Mouse (Mus musculus) neural tube, embryonic 14.5 days (tissue): ENCODE measurements around the gene Kcng1. TPM values are rescaled to one million over a fixed set of nuclear protein-coding genes. Genes with fewer than 3 reads are reported as not detected.

Experiments
- ATAC-seq: fragments of 200-750 bp; cut with Nextera tagmentation; 2 replicates; pipeline ENCODE4 v1.8.0; 2017; ENCODE audit warnings: low read depth, mild to moderate bottlenecking, moderate TSS enrichment, moderate library complexity
- H3K27ac ChIP-seq: fragments of 300-500 bp; sonication (generic); 2 replicates; pipeline ENCODE4 v1.5.1; 2014; ENCODE audit warnings: low read depth, mild to moderate bottlenecking, control low read depth, low read length, moderate library complexity, mixed read lengths
- H3K27me3 ChIP-seq: fragments of 300-500 bp; sonication (generic); 2 replicates; pipeline ENCODE4 v1.6.1; 2014; ENCODE audit warnings: low read length; ENCODE audit not compliant: control insufficient read depth, insufficient read depth
- H3K36me3 ChIP-seq: fragments of 300-500 bp; sonication (generic); 2 replicates; pipeline ENCODE4 v1.6.1; 2014; ENCODE audit warnings: low read length, mixed read lengths; ENCODE audit not compliant: control insufficient read depth, insufficient read depth
- H3K4me1 ChIP-seq: fragments of 300-500 bp; sonication (generic); 2 replicates; pipeline ENCODE4 v1.6.1; 2014; ENCODE audit warnings: low read length; ENCODE audit not compliant: control insufficient read depth, insufficient read depth
- H3K4me2 ChIP-seq: fragments of 300-500 bp; sonication (generic); 2 replicates; pipeline ENCODE4 v1.6.1; 2014; ENCODE audit warnings: mild to moderate bottlenecking, low read depth, low read length, control low read depth
- H3K4me3 ChIP-seq: fragments of 300-500 bp; sonication (generic); 2 replicates; pipeline ENCODE4 v1.5.1; 2014; ENCODE audit warnings: low read depth, low read length, control low read depth, mixed read lengths
- H3K9ac ChIP-seq: fragments of 300-500 bp; sonication (generic); replicated peaks from 2 replicates; pipeline ENCODE4 v1.6.1; 2014; ENCODE audit warnings: low read depth, mild to moderate bottlenecking, control low read depth, low read length, mixed read lengths
- H3K9me3 ChIP-seq: fragments of 300-500 bp; sonication (generic); 2 replicates; pipeline ENCODE4 v1.6.1; 2016; ENCODE audit warnings: low read length; ENCODE audit not compliant: control insufficient read depth
- WGBS: fragments of 180-500 bp; shearing (Covaris S2); extraction: QIAGEN DNeasy Blood & Tissue Kit; methylation state at CpG from one replicate; pipeline ENCODE4 v1.1.7; 2014; 5-methylcytosine and 5-hydroxymethylcytosine counted together
- polyA plus RNA-seq: library from polyadenylated mRNA; unstranded; fragments of >200 nt; fragmentation: Nextera tagmentation; extraction: Ambion mirVana; gene quantifications from 2 replicates; pipeline ENCODE4 v1.2.1, GENCODE M21; 2014

Gene Kcng1
- polyA plus RNA-seq, 1 experiment from 2014 or later: 0.35 TPM

GRCm38 (mm10) chr2:168231471-168231829, 50.1 kb downstream of the Kcng1 start:
- H3K27ac ChIP-seq: no peak overlapping the region
- peaks cover 24% of the 10 kb centered on the region for H3K4me1 ChIP-seq
- no peaks in the 10 kb centered on the region for H3K36me3 ChIP-seq
- H3K4me3 ChIP-seq: peak overlapping the region; percentile 99
- 0 out of 2 replicates have a peak, but pooled peaks have one; percentile 3 for ATAC-seq
- no peaks in the 10 kb centered on the region for H3K9me3 ChIP-seq
- H3K9ac ChIP-seq: peak overlapping the region; percentile 90; the same call in 1 of the 2 replicates
- H3K4me2 ChIP-seq: peak overlapping the region; percentile 99
- H3K27me3 ChIP-seq: no peaks in the 10 kb centered on the region
- WGBS: 63% methylated on average over 33 of the region's 33 CpGs

- no peaks in the 10 kb centered on the region for H3K9me3 ChIP-seq
- peak overlapping the region; percentile 99 for H3K4me3 ChIP-seq
- peak overlapping the region; percentile 99 for H3K4me2 ChIP-seq
- H3K36me3 ChIP-seq: peaks cover 4% of the 10 kb centered on the region; the same call in 1 of the 2 replicates
- no peaks in the 10 kb centered on the region for H3K27me3 ChIP-seq
- 4% methylated on average over 79 of the region's 105 CpGs for WGBS
- H3K4me1 ChIP-seq: peaks cover 24% of the 10 kb centered on the region
- peak overlapping the region; percentile 90 for H3K9ac ChIP-seq
- ATAC-seq: peak; percentile 68
- H3K27ac ChIP-seq: peak overlapping the region; percentile 95
Measured at GRCm38 (mm10) chr2:168230773-168231470, 50.6 kb downstream of the Kcng1 start.

DNA sequence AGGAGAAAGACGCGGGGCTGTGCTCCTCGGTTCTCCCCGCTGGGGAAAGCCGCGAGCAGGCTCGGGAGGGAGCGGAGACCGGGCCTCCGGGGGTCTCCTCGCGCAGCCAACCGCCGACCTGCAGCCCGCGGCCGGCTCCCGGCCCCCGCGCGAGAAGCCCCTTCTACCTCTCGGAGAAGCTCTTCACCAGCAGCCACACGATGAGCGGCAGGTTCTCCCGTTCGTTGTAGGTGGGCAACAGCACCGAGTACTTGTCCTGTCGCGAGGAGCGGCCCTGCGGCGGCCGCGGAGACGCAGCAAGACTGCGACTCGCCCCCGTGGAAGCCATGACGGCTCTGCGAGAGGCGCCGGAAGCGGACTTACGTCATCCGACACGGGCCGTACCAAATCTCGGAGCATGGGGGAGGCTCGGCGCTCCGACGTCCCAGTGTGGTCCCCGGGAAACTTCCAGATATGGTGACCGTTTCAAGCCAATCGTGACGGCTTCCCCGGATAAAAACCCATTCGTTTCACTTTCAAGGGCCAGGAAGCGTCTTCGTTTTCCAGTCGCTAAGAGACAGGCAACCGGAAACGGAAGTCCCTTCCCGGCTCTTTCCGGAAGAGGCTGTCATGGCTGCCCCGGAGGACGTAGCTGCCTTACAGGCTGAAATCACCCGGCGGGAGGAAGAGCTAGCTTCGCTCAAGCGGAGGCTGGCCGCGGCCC, 51.4 kb downstream of the Kcng1 start, which contains the start of the genes Gm20716, Dpm1 and Mocs3:
Gm20716 (minus strand) TSS at position 339 of the 703 bp plus-strand sequence.
Dpm1 (minus strand) TSS at position 566 of the 703 bp plus-strand sequence.
Mocs3 (plus strand) TSS at position 597 of the 703 bp plus-strand sequence.
- WGBS: under 1% methylated on average over 73 of the region's 73 CpGs
- peaks cover 10% of the 10 kb centered on the region for H3K36me3 ChIP-seq
- peak within 1 kb of the TSS; percentile 99 for H3K4me3 ChIP-seq
- H3K4me2 ChIP-seq: peak within 1 kb of the TSS; percentile 99
- peak within 1 kb of the TSS; percentile 95 for H3K27ac ChIP-seq
- no peaks in the 10 kb centered on the region for H3K27me3 ChIP-seq
- peak within 1 kb of the TSS; percentile 90 for H3K9ac ChIP-seq
- H3K4me1 ChIP-seq: peaks cover 24% of the 10 kb centered on the region
- peak; percentile 89 for ATAC-seq
- H3K9me3 ChIP-seq: no peaks in the 10 kb centered on the region

DNA sequence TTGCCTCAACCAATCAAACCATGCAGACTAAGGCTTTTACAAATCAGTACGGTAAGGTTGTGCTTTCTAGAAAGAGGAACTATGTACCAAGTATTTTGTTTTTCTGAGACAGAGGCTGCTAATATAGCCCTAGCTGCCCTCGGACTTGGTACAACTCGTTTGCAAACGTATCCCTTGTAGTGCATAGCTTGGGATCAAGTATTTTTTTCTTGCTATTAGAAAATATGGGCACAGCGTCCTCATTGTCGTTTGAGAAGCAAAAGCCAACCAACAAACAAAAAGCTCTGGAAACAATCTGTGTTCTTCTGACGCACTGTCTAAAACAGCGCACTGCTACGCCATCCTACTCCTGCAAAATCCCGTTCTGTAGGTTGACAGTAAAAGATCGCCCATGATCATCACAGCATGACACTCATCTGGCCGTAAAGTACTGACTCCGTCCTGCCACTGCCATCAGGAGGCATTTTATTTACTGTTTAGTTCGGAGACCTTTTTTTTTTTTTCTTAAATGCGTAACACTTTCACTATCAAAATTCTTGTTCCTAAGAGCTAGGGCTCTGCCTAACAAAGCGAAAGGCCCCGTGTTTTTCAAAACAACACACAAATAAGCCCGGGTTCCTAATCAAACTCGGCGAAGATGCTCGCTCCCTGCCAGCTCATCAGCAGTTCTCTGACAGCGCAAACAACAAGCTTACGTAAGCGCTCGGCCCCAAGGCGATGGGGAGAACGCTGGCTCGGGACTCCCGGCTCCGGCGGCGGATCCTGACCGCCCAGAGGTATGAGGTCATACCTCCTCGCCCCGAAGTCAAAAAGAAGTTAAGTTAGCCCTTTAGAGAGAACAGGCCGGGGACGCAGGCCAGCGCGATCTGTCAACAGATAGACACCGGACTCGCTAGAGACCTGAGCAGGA, 52.2 kb downstream of the Kcng1 start:
- Histone ChIP-seq H3K9ac (peak overlapping the region; percentile 90), H3K36me3 (peaks cover 18% of the 10 kb centered on the region), H3K9me3 (no peaks in the 10 kb centered on the region), H3K27ac (peak overlapping the region; percentile 95), H3K4me2 (peak overlapping the region; percentile 99), H3K4me3 (peak overlapping the region; percentile 99), H3K27me3 (no peaks in the 10 kb centered on the region), H3K4me1 (peaks cover 24% of the 10 kb centered on the region)
- 0 out of 2 replicates have a peak, but pooled peaks have one; percentile 3 for ATAC-seq
- 20% methylated on average over 41 of the region's 41 CpGs for WGBS

GRCm38 (mm10) chr2:168223326-168223725, 58.2 kb downstream of the Kcng1 start:
- Histone ChIP-seq H3K4me1 (no peaks in the 10 kb centered on the region; the same call in 1 of the 2 replicates), H3K27me3 (no peaks in the 10 kb centered on the region), H3K4me3 (no peak overlapping the region), H3K9ac (no peak overlapping the region), H3K4me2 (no peak overlapping the region), H3K9me3 (no peaks in the 10 kb centered on the region), H3K27ac (no peak overlapping the region), H3K36me3 (peaks cover 57% of the 10 kb centered on the region)
- ATAC-seq: no peak
- WGBS: 90% methylated on average over 6 of the region's 6 CpGs

- WGBS: 37% methylated on average over 5 of the region's 5 CpGs
Measured at GRCm38 (mm10) chr2:168213788-168214397, 67.6 kb downstream of the Kcng1 start.

More at GRCm38 (mm10) chr2:168213788-168214397, 67.6 kb downstream of the Kcng1 start:
- no peak for ATAC-seq
- no peak overlapping the region for H3K27ac ChIP-seq
- H3K9me3 ChIP-seq: no peaks in the 10 kb centered on the region
- H3K36me3 ChIP-seq: peaks cover 34% of the 10 kb centered on the region
- no peak overlapping the region for H3K4me2 ChIP-seq
- H3K9ac ChIP-seq: no peak overlapping the region
- H3K4me1 ChIP-seq: no peaks in the 10 kb centered on the region
- no peak overlapping the region for H3K4me3 ChIP-seq
- H3K27me3 ChIP-seq: no peaks in the 10 kb centered on the region

Other genes starting within 250 kb of the Kcng1 start
- gene Pard6b, start 200.7 kb downstream of the Kcng1 start, polyA plus RNA-seq: 8.5 and 11.2 TPM in 2 replicates
- 3.4 and 3.7 TPM in 2 replicates for gene Adnp, start 74.6 kb downstream of the Kcng1 start, polyA plus RNA-seq
- 30.4 and 31.3 TPM in 2 replicates for gene Gm20716, start 51.4 kb downstream of the Kcng1 start, polyA plus RNA-seq
- gene Dpm1, start 51.1 kb downstream of the Kcng1 start, polyA plus RNA-seq: 55.1 and 59.3 TPM in 2 replicates
- 11.2 and 11.7 TPM in 2 replicates for gene Mocs3, start 51.1 kb downstream of the Kcng1 start, polyA plus RNA-seq